Mouse (Mus musculus): ENCODE results near the gene Bsn. TPM values are rescaled to one million over a fixed set of nuclear protein-coding genes. Genes with fewer than 3 reads are reported as not detected.

Gene Bsn
- polyA plus RNA-seq, 1 experiment: 1.4 TPM

DNA sequence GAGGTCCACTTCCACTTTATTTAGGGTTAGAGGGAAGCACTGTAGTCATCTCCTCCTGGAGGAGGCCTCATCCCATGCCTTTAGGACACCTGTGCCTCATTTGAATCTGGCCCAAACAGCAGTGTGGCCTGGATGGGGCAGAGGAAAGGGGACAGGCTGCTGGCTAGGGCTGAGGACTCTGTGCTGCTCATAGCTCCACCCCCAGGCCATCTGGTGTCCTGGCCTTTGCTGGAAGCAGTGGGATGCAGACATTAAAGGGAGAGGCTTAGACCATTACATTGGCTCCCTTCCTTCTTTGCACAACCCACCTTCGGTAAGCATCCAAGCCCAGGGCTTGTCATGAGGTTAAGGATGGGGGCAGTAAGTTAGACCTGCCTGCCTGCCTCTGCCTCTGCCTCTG is 56.7 kb downstream of the Bsn start:
- Histone ChIP-seq H3K27ac (ENCODE audit: insufficient read depth, low read depth, low read length) (no peak overlapping the region), H3K4me3 (ENCODE audit: low read depth, low read length) (no peak overlapping the region), H3K4me1 (ENCODE audit: control insufficient read depth, insufficient read depth, insufficient read length, low read length) (no peaks in the 10 kb centered on the region), H3K36me3 (ENCODE audit: control insufficient read depth, insufficient read depth, low read length) (no peaks in the 10 kb centered on the region), H3K27me3 (ENCODE audit: control insufficient read depth, insufficient read depth, low read length) (no peaks in the 10 kb centered on the region)
- WGBS: 32% methylated on average over 1 of the region's 1 CpGs
- TF ChIP-seq POLR2A (IDR thresholded peaks at IDR 0.05; ENCODE audit: low read depth, low read length) (no peak), CTCF (IDR thresholded peaks at IDR 0.05; ENCODE audit: extremely low read depth, insufficient read length, insufficient replicate concordance, low read depth, low read length) (no peak)

DNA sequence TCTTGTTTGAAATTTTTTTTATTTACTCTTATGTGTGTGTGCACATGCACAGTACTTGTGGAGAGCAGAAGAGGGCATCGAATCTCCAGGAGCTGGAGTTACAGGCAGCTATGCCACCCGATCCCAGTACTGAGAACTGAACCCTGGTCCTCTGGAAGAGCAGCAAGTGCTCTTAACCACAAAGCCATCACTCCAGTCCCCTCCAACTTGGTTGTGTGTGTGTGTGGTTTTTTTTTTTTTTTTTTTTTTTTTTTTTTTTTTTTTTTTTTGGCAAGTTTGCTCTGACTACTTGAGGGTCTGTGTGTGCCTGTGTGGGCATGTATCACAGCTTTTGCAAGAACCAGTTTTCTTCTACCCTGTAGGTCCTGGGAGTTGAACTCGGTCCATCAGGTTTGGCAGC is 57.8 kb downstream of the Bsn start:
- Histone ChIP-seq H3K36me3 (ENCODE audit: control insufficient read depth, insufficient read depth, low read length) (no peaks in the 10 kb centered on the region), H3K27me3 (ENCODE audit: control insufficient read depth, insufficient read depth, low read length) (no peaks in the 10 kb centered on the region), H3K4me3 (ENCODE audit: low read depth, low read length) (no peak overlapping the region), H3K4me1 (ENCODE audit: control insufficient read depth, insufficient read depth, insufficient read length, low read length) (no peaks in the 10 kb centered on the region), H3K27ac (ENCODE audit: insufficient read depth, low read depth, low read length) (no peak overlapping the region)
- 92% methylated on average over 3 of the region's 3 CpGs for WGBS
- TF ChIP-seq CTCF (IDR thresholded peaks at IDR 0.05; ENCODE audit: extremely low read depth, insufficient read length, insufficient replicate concordance, low read depth, low read length) (no peak), POLR2A (IDR thresholded peaks at IDR 0.05; ENCODE audit: low read depth, low read length) (no peak)

DNA sequence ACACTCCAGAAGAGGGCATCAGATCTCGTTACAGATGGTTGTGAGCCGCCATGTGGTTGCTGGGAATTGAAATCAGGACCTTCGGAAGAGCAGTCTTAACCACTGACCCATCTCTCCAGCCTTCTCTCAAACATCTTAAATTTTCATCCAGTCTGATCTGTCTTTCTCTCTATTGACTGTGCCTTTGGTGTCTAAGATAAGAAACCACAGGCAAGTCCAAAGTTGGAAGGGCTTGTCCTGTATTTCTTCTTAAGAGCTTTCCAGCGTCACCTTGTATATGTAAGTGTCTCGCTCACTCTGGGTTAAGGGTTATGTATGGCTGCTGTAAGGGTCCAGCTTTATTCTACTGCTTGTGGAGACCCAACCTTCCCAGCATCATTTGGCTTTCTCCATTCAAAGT is 58.7 kb downstream of the Bsn start:
- Histone ChIP-seq H3K4me3 (ENCODE audit: low read depth, low read length) (no peak overlapping the region), H3K4me1 (ENCODE audit: control insufficient read depth, insufficient read depth, insufficient read length, low read length) (peaks cover 6% of the 10 kb centered on the region; the same call in 1 of the 2 replicates), H3K36me3 (ENCODE audit: control insufficient read depth, insufficient read depth, low read length) (no peaks in the 10 kb centered on the region), H3K27ac (ENCODE audit: insufficient read depth, low read depth, low read length) (no peak overlapping the region), H3K27me3 (ENCODE audit: control insufficient read depth, insufficient read depth, low read length) (no peaks in the 10 kb centered on the region)
- TF ChIP-seq POLR2A (IDR thresholded peaks at IDR 0.05; ENCODE audit: low read depth, low read length) (no peak), CTCF (IDR thresholded peaks at IDR 0.05; ENCODE audit: extremely low read depth, insufficient read length, insufficient replicate concordance, low read depth, low read length) (no peak)
- WGBS: 86% methylated on average over 5 of the region's 5 CpGs

DNA sequence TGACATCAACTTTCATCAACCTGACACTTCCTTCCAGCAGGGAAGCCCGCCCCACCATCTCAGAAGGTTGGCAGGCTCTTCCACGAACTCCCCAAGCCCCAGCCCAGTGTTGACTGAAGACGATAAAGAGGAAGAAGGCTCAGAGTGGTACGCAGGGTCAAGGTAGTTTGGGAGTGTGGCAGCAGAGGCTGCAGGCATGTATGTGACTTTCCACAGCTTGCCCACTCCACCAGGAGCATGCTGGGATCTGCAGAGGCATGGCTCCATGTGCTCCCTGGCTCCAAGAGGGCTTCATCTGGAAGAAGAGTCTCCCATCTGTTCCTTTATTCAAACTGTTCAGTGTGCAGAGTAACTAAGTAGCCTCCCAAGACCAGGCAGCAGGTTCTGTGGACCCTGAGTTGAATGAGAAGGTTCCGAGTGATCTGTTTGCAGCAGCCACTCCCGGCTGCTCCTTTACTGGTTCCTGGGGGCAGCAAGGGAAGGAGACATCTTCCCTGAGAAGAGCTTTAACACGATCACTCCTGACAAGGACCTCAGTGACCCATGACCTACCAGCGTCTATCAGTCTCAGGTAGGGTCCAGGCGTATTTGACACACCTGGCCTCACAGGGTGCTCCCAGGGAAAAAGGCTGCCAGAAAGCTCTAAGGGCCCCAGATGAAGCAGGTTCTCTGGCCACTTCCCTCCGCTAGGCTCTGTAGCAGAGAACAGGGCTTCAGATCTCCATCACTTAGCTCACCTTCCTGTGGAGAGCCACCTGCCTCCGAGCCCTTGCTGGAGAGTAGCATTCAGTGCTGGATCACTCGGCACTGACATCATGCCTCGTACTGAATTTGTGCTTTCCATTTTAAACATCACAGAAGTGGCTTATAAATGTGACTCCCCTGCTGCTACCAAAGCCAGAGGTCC is 60.9 kb downstream of the Bsn start:
- Histone ChIP-seq H3K4me1 (ENCODE audit: control insufficient read depth, insufficient read depth, insufficient read length, low read length) (peaks cover 25% of the 10 kb centered on the region), H3K27ac (ENCODE audit: insufficient read depth, low read depth, low read length) (no peak overlapping the region), H3K4me3 (ENCODE audit: low read depth, low read length) (no peak overlapping the region), H3K27me3 (ENCODE audit: control insufficient read depth, insufficient read depth, low read length) (no peaks in the 10 kb centered on the region), H3K36me3 (ENCODE audit: control insufficient read depth, insufficient read depth, low read length) (no peaks in the 10 kb centered on the region)
- TF ChIP-seq CTCF (IDR thresholded peaks at IDR 0.05; ENCODE audit: extremely low read depth, insufficient read length, insufficient replicate concordance, low read depth, low read length): no peak
- no peak for TF ChIP-seq POLR2A (IDR thresholded peaks at IDR 0.05; ENCODE audit: low read depth, low read length)
- 80% methylated on average over 13 of the region's 13 CpGs for WGBS

DNA sequence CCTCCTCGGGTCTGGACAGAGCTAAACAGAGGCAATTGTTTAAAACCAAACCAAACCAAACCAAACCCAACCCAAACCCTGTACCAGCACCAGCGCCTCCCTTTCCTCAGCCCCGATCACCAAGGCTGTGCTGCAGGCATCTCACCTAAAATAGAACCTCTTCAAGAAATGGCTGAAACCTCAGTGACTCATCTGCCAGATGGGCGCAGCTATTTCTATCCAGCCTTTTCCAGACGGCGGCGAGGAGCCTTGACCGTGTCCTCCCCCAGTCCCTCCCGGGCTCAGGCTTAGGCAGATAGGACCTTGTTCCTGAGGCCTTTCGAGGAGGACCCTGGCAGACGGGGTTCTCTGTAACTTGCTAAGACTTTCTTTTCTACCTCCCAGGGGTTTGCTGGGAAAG is 61.9 kb downstream of the Bsn start:
- Histone ChIP-seq H3K4me1 (ENCODE audit: control insufficient read depth, insufficient read depth, insufficient read length, low read length) (peaks cover 27% of the 10 kb centered on the region), H3K4me3 (ENCODE audit: low read depth, low read length) (no peak overlapping the region), H3K27me3 (ENCODE audit: control insufficient read depth, insufficient read depth, low read length) (no peaks in the 10 kb centered on the region), H3K36me3 (ENCODE audit: control insufficient read depth, insufficient read depth, low read length) (no peaks in the 10 kb centered on the region), H3K27ac (ENCODE audit: insufficient read depth, low read depth, low read length) (no peak overlapping the region)
- 88% methylated on average over 11 of the region's 11 CpGs for WGBS
- no peak for TF ChIP-seq POLR2A (IDR thresholded peaks at IDR 0.05; ENCODE audit: low read depth, low read length)
- no peak for TF ChIP-seq CTCF (IDR thresholded peaks at IDR 0.05; ENCODE audit: extremely low read depth, insufficient read length, insufficient replicate concordance, low read depth, low read length)

DNA sequence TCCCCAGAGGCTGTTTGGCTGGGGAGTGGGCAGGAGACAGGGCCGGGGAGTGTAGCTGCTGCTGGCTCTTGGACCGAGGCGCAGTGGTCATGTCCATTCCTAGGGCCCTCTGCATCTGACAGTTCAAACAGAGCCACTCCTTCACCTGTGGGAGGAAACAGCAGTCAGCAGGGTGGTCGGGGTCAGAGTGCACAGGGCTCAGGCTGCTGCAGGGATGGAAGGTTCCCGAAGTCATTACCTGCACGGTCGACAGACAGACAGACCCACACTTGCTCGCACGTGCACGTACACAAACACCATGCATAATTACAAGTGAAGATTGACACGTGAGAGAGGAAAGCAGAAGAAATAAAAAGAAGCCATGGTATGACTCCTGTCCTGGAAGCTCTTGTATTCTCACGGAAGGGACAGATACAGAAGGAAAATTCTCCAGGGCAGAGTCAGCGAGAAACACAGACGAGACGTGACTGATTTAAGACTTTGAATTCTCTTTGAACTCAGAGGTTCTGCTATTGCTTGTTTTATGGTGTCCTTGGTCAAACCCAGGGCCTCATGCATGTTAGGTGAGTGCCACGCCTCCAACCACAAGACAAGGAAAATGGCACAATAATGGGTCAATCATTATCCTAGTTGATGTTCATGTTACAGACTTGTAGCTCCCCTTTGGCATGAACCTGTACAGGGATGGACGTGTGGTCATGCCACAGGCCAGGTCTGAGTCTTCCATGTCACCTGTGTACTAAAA is 63.6 kb downstream of the Bsn start:
- H3K27ac ChIP-seq (ENCODE audit: insufficient read depth, low read depth, low read length): no peak overlapping the region
- no peak for TF ChIP-seq CTCF (IDR thresholded peaks at IDR 0.05; ENCODE audit: extremely low read depth, insufficient read length, insufficient replicate concordance, low read depth, low read length)
- TF ChIP-seq POLR2A (IDR thresholded peaks at IDR 0.05; ENCODE audit: low read depth, low read length): no peak
- peaks cover 27% of the 10 kb centered on the region for H3K4me1 ChIP-seq (ENCODE audit: control insufficient read depth, insufficient read depth, insufficient read length, low read length)
- no peaks in the 10 kb centered on the region for H3K27me3 ChIP-seq (ENCODE audit: control insufficient read depth, insufficient read depth, low read length)
- 52% methylated on average over 17 of the region's 17 CpGs for WGBS
- H3K36me3 ChIP-seq (ENCODE audit: control insufficient read depth, insufficient read depth, low read length): no peaks in the 10 kb centered on the region
- H3K4me3 ChIP-seq (ENCODE audit: low read depth, low read length): no peak overlapping the region

DNA sequence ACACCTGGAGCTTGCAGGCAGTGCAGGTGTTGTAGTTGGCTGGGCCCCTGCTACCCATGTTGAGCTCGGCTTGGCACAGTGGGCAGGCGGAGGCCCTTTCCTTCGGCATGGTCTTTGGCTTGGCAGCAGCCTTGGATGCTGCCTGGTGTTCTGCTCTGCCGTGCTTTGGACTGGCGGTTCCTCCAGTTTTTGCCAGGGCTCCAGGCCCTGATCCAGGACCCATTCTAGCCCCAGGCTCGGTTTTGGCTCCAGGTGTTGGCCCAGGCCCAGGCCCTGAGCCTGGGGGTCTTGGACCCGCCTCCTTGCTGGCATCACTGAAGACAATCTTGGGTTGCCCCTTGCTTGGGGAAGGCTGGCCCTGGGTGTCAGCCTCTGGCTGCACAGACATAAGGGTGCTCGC is 64.5 kb downstream of the Bsn start:
- TF ChIP-seq CTCF (IDR thresholded peaks at IDR 0.05; ENCODE audit: extremely low read depth, insufficient read length, insufficient replicate concordance, low read depth, low read length) (no peak), POLR2A (IDR thresholded peaks at IDR 0.05; ENCODE audit: low read depth, low read length) (no peak)
- Histone ChIP-seq H3K36me3 (ENCODE audit: control insufficient read depth, insufficient read depth, low read length) (no peaks in the 10 kb centered on the region), H3K4me3 (ENCODE audit: low read depth, low read length) (no peak overlapping the region), H3K27ac (ENCODE audit: insufficient read depth, low read depth, low read length) (0 out of 2 replicates have a peak overlapping the region, but pooled peaks have one; percentile 3), H3K4me1 (ENCODE audit: control insufficient read depth, insufficient read depth, insufficient read length, low read length) (peaks cover 29% of the 10 kb centered on the region), H3K27me3 (ENCODE audit: control insufficient read depth, insufficient read depth, low read length) (no peaks in the 10 kb centered on the region)
- 95% methylated on average over 8 of the region's 8 CpGs for WGBS

All from small intestine, adult 2 months (tissue).